Mouse (Mus musculus) liver, postnatal 0 days (tissue): ENCODE measurements around the gene Foxo3.

Source experiments
- CTCF ChIP-seq: sonication (generic); IDR thresholded peaks from 2 replicates; pipeline ENCODE4 v1.5.1; 2016; ENCODE audit warnings: antibody characterized with exemption, low read depth
- EP300 ChIP-seq: IDR thresholded peaks from 2 replicates; pipeline ENCODE4 v1.6.1; 2016; ENCODE audit warnings: antibody characterized with exemption, low read depth, mild to moderate bottlenecking

GRCm38 (mm10) chr10:42152426-42153205 is 123.9 kb downstream of the Foxo3 start:
- TF ChIP-seq CTCF (no peak), EP300 (no peak)
